Mouse (Mus musculus): ENCODE measurements around the gene Jag1. TPM values are rescaled to one million over a fixed set of nuclear protein-coding genes. Genes with fewer than 3 reads are reported as not detected.

Jag1 gene
- polyA plus RNA-seq, 1 experiment from 2014 or later = 15.0 TPM

- 59% methylated on average over 11 of the region's 11 CpGs for WGBS
- Histone ChIP-seq H3K27me3 (no peaks in the 10 kb centered on the region), H3K9me3 (no peaks in the 10 kb centered on the region), H3K27ac (no peak overlapping the region), H3K9ac (no peak overlapping the region), H3K36me3 (peaks cover 17% of the 10 kb centered on the region; the same call in 1 of the 2 replicates), H3K4me3 (no peak overlapping the region), H3K4me2 (no peak overlapping the region), H3K4me1 (no peaks in the 10 kb centered on the region)
- no peak for ATAC-seq (ENCODE audit: borderline replicate concordance, extremely low read depth, low FRiP score, low TSS enrichment)
These were observed 18.0 kb downstream of the Jag1 start for GRCm38 (mm10) chr2:137098269-137099035.

DNA sequence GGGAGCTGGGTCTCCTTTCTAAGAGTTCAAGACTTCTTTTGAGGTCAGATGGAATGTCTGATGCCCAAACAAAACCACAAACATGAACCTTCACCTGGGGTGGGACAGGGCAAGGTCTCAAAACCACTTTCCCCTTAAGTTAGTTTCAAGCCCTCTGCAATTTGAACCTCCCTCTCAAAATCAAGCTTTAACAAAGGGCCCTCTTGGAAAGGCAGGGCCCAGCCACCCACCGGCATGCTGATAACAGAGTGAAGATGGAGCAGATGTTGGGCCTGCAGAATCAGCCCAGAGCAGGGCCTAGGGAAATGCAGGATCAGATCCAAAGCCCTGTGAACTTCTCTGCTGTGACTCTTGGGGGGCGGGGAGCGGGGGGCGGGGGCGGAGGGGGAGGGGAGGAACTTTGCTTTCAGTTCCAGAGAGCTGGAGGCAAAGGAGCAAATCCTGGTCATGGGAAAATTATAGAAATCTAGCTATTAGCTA is 19.4 kb downstream of the Jag1 start:
- 44% methylated on average over 5 of the region's 5 CpGs for WGBS
- Histone ChIP-seq H3K9ac (no peak overlapping the region), H3K4me2 (no peak overlapping the region), H3K27me3 (no peaks in the 10 kb centered on the region), H3K27ac (no peak overlapping the region), H3K9me3 (no peaks in the 10 kb centered on the region), H3K36me3 (peaks cover 22% of the 10 kb centered on the region), H3K4me1 (no peaks in the 10 kb centered on the region), H3K4me3 (no peak overlapping the region)
- ATAC-seq (ENCODE audit: borderline replicate concordance, extremely low read depth, low FRiP score, low TSS enrichment) = no peak

- H3K36me3 ChIP-seq = peaks cover 37% of the 10 kb centered on the region
These were observed 22.1 kb downstream of the Jag1 start for GRCm38 (mm10) chr2:137094301-137094700.

GRCm38 (mm10) chr2:137093298-137093630 is 23.2 kb downstream of the Jag1 start:
- Histone ChIP-seq H3K9ac (no peak overlapping the region), H3K4me2 (no peak overlapping the region), H3K36me3 (peaks cover 48% of the 10 kb centered on the region), H3K4me3 (no peak overlapping the region), H3K27me3 (no peaks in the 10 kb centered on the region), H3K9me3 (no peaks in the 10 kb centered on the region), H3K4me1 (no peaks in the 10 kb centered on the region), H3K27ac (no peak overlapping the region)
- no peak for ATAC-seq (ENCODE audit: borderline replicate concordance, extremely low read depth, low FRiP score, low TSS enrichment)
- 79% methylated on average over 7 of the region's 7 CpGs for WGBS

More at GRCm38 (mm10) chr2:137094301-137094700, 22.1 kb downstream of the Jag1 start:
- WGBS = 85% methylated on average over 8 of the region's 8 CpGs
- H3K9me3 ChIP-seq = no peaks in the 10 kb centered on the region
- no peak overlapping the region for H3K4me3 ChIP-seq
- H3K9ac ChIP-seq = no peak overlapping the region
- H3K4me1 ChIP-seq = no peaks in the 10 kb centered on the region
- no peak for ATAC-seq (ENCODE audit: borderline replicate concordance, extremely low read depth, low FRiP score, low TSS enrichment)
- H3K27me3 ChIP-seq = no peaks in the 10 kb centered on the region
- no peak overlapping the region for H3K27ac ChIP-seq
- H3K4me2 ChIP-seq = no peak overlapping the region

GRCm38 (mm10) chr2:137092523-137093297 is 23.7 kb downstream of the Jag1 start:
- Histone ChIP-seq H3K4me2 (no peak overlapping the region), H3K9ac (no peak overlapping the region), H3K4me3 (no peak overlapping the region), H3K27ac (no peak overlapping the region), H3K9me3 (no peaks in the 10 kb centered on the region), H3K36me3 (peaks cover 51% of the 10 kb centered on the region), H3K4me1 (no peaks in the 10 kb centered on the region), H3K27me3 (no peaks in the 10 kb centered on the region)
- WGBS = 61% methylated on average over 10 of the region's 10 CpGs
- ATAC-seq (ENCODE audit: borderline replicate concordance, extremely low read depth, low FRiP score, low TSS enrichment) = no peak

GRCm38 (mm10) chr2:137091766-137092522 is 24.5 kb downstream of the Jag1 start:
- Histone ChIP-seq H3K4me1 (no peaks in the 10 kb centered on the region), H3K9ac (no peak overlapping the region), H3K9me3 (no peaks in the 10 kb centered on the region), H3K36me3 (peaks cover 57% of the 10 kb centered on the region), H3K4me2 (no peak overlapping the region), H3K27ac (no peak overlapping the region), H3K27me3 (no peaks in the 10 kb centered on the region), H3K4me3 (no peak overlapping the region)
- WGBS = 67% methylated on average over 11 of the region's 11 CpGs
- ATAC-seq (ENCODE audit: borderline replicate concordance, extremely low read depth, low FRiP score, low TSS enrichment) = no peak

GRCm38 (mm10) chr2:137087705-137088104 is 28.7 kb downstream of the Jag1 start:
- H3K27ac ChIP-seq = no peak overlapping the region
- 62% methylated on average over 6 of the region's 6 CpGs for WGBS
- no peak for ATAC-seq (ENCODE audit: borderline replicate concordance, extremely low read depth, low FRiP score, low TSS enrichment)

DNA sequence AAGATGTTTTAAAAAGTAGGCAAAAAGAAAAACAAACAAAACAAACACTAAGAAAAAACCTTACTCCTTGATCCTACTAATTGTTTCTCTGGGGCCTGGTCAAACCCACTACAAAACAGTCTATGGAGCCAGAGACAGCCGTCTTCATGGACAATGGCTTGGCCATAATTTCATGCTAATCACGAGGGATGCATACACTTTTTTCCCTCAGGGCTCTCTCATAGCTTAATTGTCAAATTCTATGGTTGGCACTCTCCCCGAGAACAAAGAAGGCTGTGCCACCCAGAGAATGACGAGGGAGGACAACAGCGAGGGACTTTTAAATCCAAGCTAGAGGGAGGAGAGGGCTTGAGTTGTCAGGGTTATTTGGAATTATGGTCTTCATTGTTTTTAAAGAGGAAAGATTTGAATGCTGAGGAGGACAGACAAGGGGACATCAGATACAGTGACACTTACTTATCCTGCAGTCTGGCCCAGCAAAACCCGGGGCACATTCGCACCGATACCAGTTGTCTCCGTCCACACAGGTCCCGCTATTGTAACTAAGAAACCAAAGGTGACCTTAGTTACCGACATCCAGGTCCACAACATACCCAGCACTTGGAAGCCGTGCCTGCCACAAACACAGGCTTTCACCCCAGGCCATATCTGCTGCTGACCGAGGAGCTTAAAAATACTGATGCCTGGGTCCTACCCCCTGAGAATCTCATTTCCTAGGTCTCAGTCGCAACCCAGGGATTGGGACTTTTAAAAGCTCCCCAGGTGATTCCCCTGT is 29.6 kb downstream of the Jag1 start:
- WGBS = 91% methylated on average over 14 of the region's 14 CpGs

More at GRCm38 (mm10) chr2:137087705-137088104, 28.7 kb downstream of the Jag1 start:
- H3K4me2 ChIP-seq = no peak overlapping the region
- H3K4me1 ChIP-seq = no peaks in the 10 kb centered on the region
- no peaks in the 10 kb centered on the region for H3K27me3 ChIP-seq
- no peaks in the 10 kb centered on the region for H3K9me3 ChIP-seq
- H3K36me3 ChIP-seq = peaks cover 61% of the 10 kb centered on the region
- no peak overlapping the region for H3K9ac ChIP-seq
- no peak overlapping the region for H3K4me3 ChIP-seq

DNA sequence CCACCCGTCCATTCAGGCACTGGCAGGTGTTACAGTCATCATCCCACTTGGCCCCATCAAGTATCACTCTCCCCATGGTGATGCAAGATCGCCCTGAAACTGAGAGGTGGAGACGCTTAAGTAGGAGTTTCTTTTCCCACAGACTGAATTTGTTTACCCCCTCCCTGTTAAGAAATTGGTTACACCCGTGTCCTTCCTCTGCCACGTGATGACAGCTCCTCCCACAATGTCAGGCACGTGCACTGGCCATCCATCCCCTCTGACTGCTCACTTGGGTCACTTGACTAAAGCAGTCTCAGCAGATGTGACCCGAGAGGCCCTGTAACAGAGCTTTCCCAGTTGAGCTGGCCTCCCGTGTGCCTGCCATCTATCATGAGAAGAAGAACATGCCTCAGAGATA is 31.2 kb downstream of the Jag1 start:
- peaks cover 45% of the 10 kb centered on the region for H3K36me3 ChIP-seq
- H3K4me3 ChIP-seq = no peak overlapping the region
- no peak overlapping the region for H3K27ac ChIP-seq
- H3K27me3 ChIP-seq = no peaks in the 10 kb centered on the region
- H3K9me3 ChIP-seq = no peaks in the 10 kb centered on the region
- 56% methylated on average over 8 of the region's 8 CpGs for WGBS
- peaks cover 8% of the 10 kb centered on the region for H3K4me1 ChIP-seq
- H3K4me2 ChIP-seq = no peak overlapping the region
- H3K9ac ChIP-seq = no peak overlapping the region
- no peak for ATAC-seq (ENCODE audit: borderline replicate concordance, extremely low read depth, low FRiP score, low TSS enrichment)

More for the DNA sequence above, 29.6 kb downstream of the Jag1 start:
- no peaks in the 10 kb centered on the region for H3K9me3 ChIP-seq
- no peak overlapping the region for H3K27ac ChIP-seq
- no peak overlapping the region for H3K9ac ChIP-seq
- H3K27me3 ChIP-seq = no peaks in the 10 kb centered on the region
- no peaks in the 10 kb centered on the region for H3K4me1 ChIP-seq
- no peak for ATAC-seq (ENCODE audit: borderline replicate concordance, extremely low read depth, low FRiP score, low TSS enrichment)
- no peak overlapping the region for H3K4me2 ChIP-seq
- no peak overlapping the region for H3K4me3 ChIP-seq
- peaks cover 59% of the 10 kb centered on the region for H3K36me3 ChIP-seq

DNA sequence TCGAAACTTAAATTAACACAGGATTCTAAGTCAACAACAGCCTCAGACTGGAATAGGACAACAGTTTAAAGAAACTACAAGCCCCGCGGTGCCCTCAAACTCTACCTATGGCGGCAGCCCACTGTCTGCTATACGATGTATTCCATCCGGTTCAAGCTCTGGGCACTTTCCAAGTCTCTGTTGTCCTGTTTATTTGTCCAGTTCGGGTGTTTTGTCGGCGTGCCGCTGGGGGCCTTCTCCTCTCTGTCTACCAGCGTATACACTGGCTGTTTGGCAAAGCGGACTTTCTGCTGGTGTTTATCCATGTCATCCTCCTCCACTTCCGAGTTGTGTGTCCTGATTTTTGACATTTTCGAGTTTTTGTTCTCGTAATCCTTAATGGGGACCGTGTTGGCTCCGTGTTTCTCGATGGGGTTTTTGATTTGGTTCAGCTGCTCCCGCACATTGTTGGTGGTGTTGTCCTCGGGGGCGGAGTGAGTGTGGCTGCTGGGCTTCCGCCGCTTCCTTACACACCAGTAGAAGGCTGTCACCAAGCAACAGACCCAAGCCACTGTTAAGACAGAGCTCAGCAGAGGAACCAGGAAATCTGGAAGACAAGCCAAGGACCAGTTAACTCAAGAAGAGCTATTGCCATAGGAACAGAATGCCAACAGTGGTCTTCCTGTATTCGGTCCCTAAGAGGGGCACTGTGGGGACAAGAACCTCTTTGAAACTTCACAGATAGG is 33.4 kb downstream of the Jag1 start:
- 70% methylated on average over 24 of the region's 24 CpGs for WGBS
- peak overlapping the region; percentile 14 for H3K4me3 ChIP-seq
- no peaks in the 10 kb centered on the region for H3K9me3 ChIP-seq
- H3K27me3 ChIP-seq = no peaks in the 10 kb centered on the region
- peaks cover 18% of the 10 kb centered on the region for H3K4me1 ChIP-seq
- peak overlapping the region; percentile 9 for H3K4me2 ChIP-seq
- peaks cover 34% of the 10 kb centered on the region for H3K36me3 ChIP-seq
- peak overlapping the region; percentile 1 for H3K27ac ChIP-seq
- ATAC-seq (ENCODE audit: borderline replicate concordance, extremely low read depth, low FRiP score, low TSS enrichment) = peak; percentile 60; the same call in 1 of the 2 replicates
- no peak overlapping the region for H3K9ac ChIP-seq

DNA sequence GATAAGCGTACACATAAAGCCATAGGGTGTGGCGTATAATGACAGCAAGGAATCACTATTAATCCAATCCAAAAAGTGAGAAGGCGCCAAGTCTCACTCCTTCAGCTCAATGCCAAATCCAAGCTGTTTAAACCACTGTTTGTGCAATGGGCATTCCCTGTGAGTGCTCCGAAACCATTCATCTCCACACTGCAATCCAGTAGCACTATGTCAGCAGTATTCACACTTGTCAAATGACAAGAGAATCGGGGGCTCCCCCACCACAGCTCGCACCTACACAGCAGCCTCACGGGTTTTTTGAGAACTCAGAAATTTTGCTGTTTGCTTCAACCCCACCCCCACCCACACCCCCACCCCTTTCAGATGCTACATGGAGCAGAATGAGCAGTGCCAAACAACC is 35.4 kb downstream of the Jag1 start:
- Histone ChIP-seq H3K27me3 (no peaks in the 10 kb centered on the region), H3K4me1 (peaks cover 18% of the 10 kb centered on the region), H3K36me3 (peaks cover 21% of the 10 kb centered on the region), H3K27ac (no peak overlapping the region), H3K4me2 (no peak overlapping the region), H3K9ac (no peak overlapping the region), H3K9me3 (no peaks in the 10 kb centered on the region), H3K4me3 (no peak overlapping the region)
- no peak for ATAC-seq (ENCODE audit: borderline replicate concordance, extremely low read depth, low FRiP score, low TSS enrichment)
- 83% methylated on average over 7 of the region's 7 CpGs for WGBS

All from lung, embryonic 15.5 days (tissue).